Mouse (Mus musculus) erythroblast, adult 5-6 weeks (primary cell): Measurements from ENCODE around the gene Usp6nl. TPM values are rescaled to one million over a fixed set of nuclear protein-coding genes. Genes with fewer than 3 reads are reported as not detected.

Experiments
- ATAC-seq: replicated peaks from 2 replicates; pipeline ENCODE4 v1.8.0; 2016; ENCODE audit warnings: moderate number of reproducible peaks, mild to moderate bottlenecking, moderate TSS enrichment, inconsistent platforms; ENCODE audit not compliant: poor library complexity, low FRiP score, severe bottlenecking
- total RNA-seq, 2 experiments: library from RNA; stranded (forward) in 1 of 2; stranded (reverse) in 1 of 2; fragments of 150-400 nt in 1 of 2; fragments of 200-764, 138-1000 nt in 1 of 2; gene quantifications; 2 replicates each; pipeline versions ENCODE4 v1.2.3 to v1.2.4; 2015 to 2017; ENCODE audit warnings: low replicate concordance in 2 of 2

The Usp6nl gene
- total RNA-seq, 2 experiments from 2014 or later = 5.8 to 6.5 TPM

GRCm38 (mm10) chr2:6490076-6490475 is 167.6 kb downstream of the Usp6nl start:
- ATAC-seq = no peak

- no peak for ATAC-seq
Observed at GRCm38 (mm10) chr2:6490870-6491269, 168.4 kb downstream of the Usp6nl start.

GRCm38 (mm10) chr2:6493886-6494285 is 171.4 kb downstream of the Usp6nl start:
- no peak for ATAC-seq

Other genes starting within 250 kb of the Usp6nl start
- gene Proser2, start 192.5 kb upstream of the Usp6nl start, total RNA-seq (2015; ENCODE audit: low replicate concordance) = not detected in 2 replicates
- gene Proser2, start 192.5 kb upstream of the Usp6nl start, total RNA-seq (2017; ENCODE audit: low replicate concordance) = 0.28 TPM in 1 of 2 replicates, not detected in the other
- gene Echdc3, start 109.6 kb upstream of the Usp6nl start, total RNA-seq (2015; ENCODE audit: low replicate concordance) = not detected in 2 replicates
- gene Echdc3, start 109.6 kb upstream of the Usp6nl start, total RNA-seq (2017; ENCODE audit: low replicate concordance) = 1.1 and 1.8 TPM in 2 replicates